Comparison of ENCODE assay signal across 8 mouse cellular contexts in genomic region chr17:33718384-33718881, GRCm38 (mm10). TPM values are rescaled to one million over a fixed set of nuclear protein-coding genes. Genes with fewer than 3 reads are reported as not detected.
DNase-seq lines count a peak whose midpoint lies in the region; ATAC-seq and TF ChIP-seq lines count a peak whose summit lies in the region.

March2 (minus strand) TSS chr17:33718670.

- H3K4me1 ChIP-seq in MEL (ENCODE audit: control insufficient read depth in 1 of 2, insufficient read depth in 2 of 2, low read length in 2 of 2), result peaks cover 10 to 20% of the 10 kb centered on the region in 2 experiments
- no peaks in the 10 kb centered on the region; the same call in 1 of the 2 replicates for H3K4me1 ChIP-seq in cerebellum, adult 2 months (ENCODE audit: control insufficient read depth, insufficient read depth, low read length)
- H3K4me1 ChIP-seq in forebrain, postnatal 0 days (ENCODE audit: insufficient read depth), result no peaks in the 10 kb centered on the region; the same call in 1 of the 2 replicates
- H3K4me1 ChIP-seq in lung, embryonic 15.5 days, result 0 out of 2 replicates have a peak, but pooled peaks cover 3% of the 10 kb centered on the region

- TF ChIP-seq RAD21 in MEL (IDR thresholded peaks at IDR 0.05; ENCODE audit: low read depth, low read length), result no peak

- no peaks in the 10 kb centered on the region for H3K27me3 ChIP-seq in MEL (ENCODE audit: control insufficient read depth in 1 of 2, insufficient read depth in 2 of 2, low read length in 2 of 2)
- H3K27me3 ChIP-seq in cerebellum, adult 2 months (ENCODE audit: control insufficient read depth, insufficient read depth, low read length), result no peaks in the 10 kb centered on the region
- no peaks in the 10 kb centered on the region; the same call in 1 of the 2 replicates for H3K27me3 ChIP-seq in forebrain, postnatal 0 days (ENCODE audit: insufficient read depth, low read length)
- H3K27me3 ChIP-seq in lung, embryonic 15.5 days, result no peaks in the 10 kb centered on the region

- peak within 1 kb of the TSS; percentile 58 to 96 for H3K4me3 ChIP-seq in MEL (ENCODE audit: control insufficient read depth in 1 of 2, insufficient read depth in 1 of 2, low read depth in 2 of 2, low read length in 2 of 2)
- peak within 1 kb of the TSS; percentile 94 for H3K4me3 ChIP-seq in cerebellum, adult 2 months (replicated peaks; ENCODE audit: insufficient read depth, low read depth, low read length)
- H3K4me3 ChIP-seq in forebrain, postnatal 0 days (ENCODE audit: low read depth, low read length), result peak within 1 kb of the TSS; percentile 74
- H3K4me3 ChIP-seq in lung, embryonic 15.5 days, result peak within 1 kb of the TSS; percentile 71

- TF ChIP-seq POLR2A in MEL (IDR thresholded peaks at IDR 0.05; ENCODE audit: control insufficient read depth in 1 of 2, insufficient read depth in 1 of 2, low read depth in 1 of 2, low read length in 2 of 2, poor library complexity in 1 of 2), result peak; percentile 77 to 84
- TF ChIP-seq POLR2A in cerebellum, adult 2 months (IDR thresholded peaks at IDR 0.05; ENCODE audit: borderline replicate concordance, insufficient read depth, low read length), result 0 out of 2 replicates have a peak, but pooled peaks have one; percentile 51

- peak; percentile 96 for DNase-seq in MEL (ENCODE audit: low read depth, low spot score)
- peak; percentile 96 to 97 for DNase-seq in cerebellum, adult 2 months
- peak; percentile 95 for DNase-seq in forebrain, postnatal 0 days
- DNase-seq in heart, postnatal 4 days, result peak; percentile 99
- peak; percentile 95 to 96 for DNase-seq in layer of hippocampus, adult 8-10 months (ENCODE audit: low spot score in 2 of 2)
- DNase-seq in ovary, adult 18-20 months (ENCODE audit: low spot score), result peak; percentile 95
- peak; percentile 96 for DNase-seq in thymus, postnatal 0 days (ENCODE audit: low spot score)

- peaks cover 3% of the 10 kb centered on the region; the same call in 1 of the 2 replicates for H3K79me2 ChIP-seq in MEL (ENCODE audit: control insufficient read depth, insufficient read depth, low read length, poor library complexity)

- H3K4me2 ChIP-seq in forebrain, postnatal 0 days (ENCODE audit: low read depth), result peak within 1 kb of the TSS; percentile 84
- peak within 1 kb of the TSS; percentile 62 for H3K4me2 ChIP-seq in lung, embryonic 15.5 days

- 0 out of 2 replicates have a peak within 1 kb of the TSS, but pooled peaks have one; percentile 0 for H3K27ac ChIP-seq in MEL (ENCODE audit: control insufficient read depth, low read depth, low read length)
- H3K27ac ChIP-seq in cerebellum, adult 2 months (ENCODE audit: insufficient read depth, low read length), result peak within 1 kb of the TSS; percentile 26; the same call in 1 of the 2 replicates
- H3K27ac ChIP-seq in forebrain, postnatal 0 days (ENCODE audit: low read depth, low read length), result peak within 1 kb of the TSS; percentile 46; the same call in 1 of the 2 replicates
- no peak within 1 kb of the TSS for H3K27ac ChIP-seq in lung, embryonic 15.5 days

- no peaks in the 10 kb centered on the region for H3K9me3 ChIP-seq in MEL (replicated peaks; ENCODE audit: insufficient read depth, low read length)
- H3K9me3 ChIP-seq in forebrain, postnatal 0 days (ENCODE audit: low read length), result no peaks in the 10 kb centered on the region
- no peaks in the 10 kb centered on the region for H3K9me3 ChIP-seq in lung, embryonic 15.5 days

- TF ChIP-seq EP300 in MEL (IDR thresholded peaks at IDR 0.05; ENCODE audit: low read depth in 1 of 2, low read length in 2 of 2), result no peak

- peak; percentile 100 for ATAC-seq in forebrain, postnatal 0 days
- peak; percentile 100 for ATAC-seq in lung, embryonic 15.5 days (ENCODE audit: borderline replicate concordance, extremely low read depth, low FRiP score, low TSS enrichment)

- WGBS in cerebellum, adult 2 months, result under 1% methylated on average over 46 of the region's 46 CpGs
- WGBS in forebrain, postnatal 0 days, result under 1% methylated on average over 46 of the region's 46 CpGs
- WGBS in lung, embryonic 15.5 days, result under 1% methylated on average over 46 of the region's 46 CpGs

- peak within 1 kb of the TSS; percentile 87 for H3K9ac ChIP-seq in MEL (ENCODE audit: control insufficient read depth, low read depth, low read length, poor library complexity, severe bottlenecking)
- H3K9ac ChIP-seq in forebrain, postnatal 0 days, result peak within 1 kb of the TSS; percentile 67
- H3K9ac ChIP-seq in lung, embryonic 15.5 days, result peak within 1 kb of the TSS; percentile 53

- H3K36me3 ChIP-seq in MEL (ENCODE audit: control insufficient read depth in 1 of 2, insufficient read depth in 2 of 2, low read length in 2 of 2), result peaks cover 0 to 19% of the 10 kb centered on the region in 2 experiments; a peak in 2 of 4 replicates
- H3K36me3 ChIP-seq in forebrain, postnatal 0 days (ENCODE audit: insufficient read depth), result no peaks in the 10 kb centered on the region
- no peaks in the 10 kb centered on the region for H3K36me3 ChIP-seq in lung, embryonic 15.5 days

- TF ChIP-seq CTCF in MEL (IDR thresholded peaks at IDR 0.05 in 2 of 3, conservative IDR thresholded peaks at IDR 0.05 in 1 of 3; ENCODE audit: control insufficient read depth in 1 of 3, insufficient read depth in 1 of 3, low read depth in 2 of 3, low read length in 3 of 3, poor library complexity in 1 of 3, severe bottlenecking in 1 of 3), result no peak
- TF ChIP-seq CTCF in cerebellum, adult 2 months (IDR thresholded peaks at IDR 0.05; ENCODE audit: borderline replicate concordance, insufficient read depth, low read depth, low read length), result no peak
- TF ChIP-seq CTCF in forebrain, postnatal 0 days (IDR thresholded peaks at IDR 0.05; ENCODE audit: low read depth), result no peak

TF ChIP-seq in MEL, 35 proteins besides CTCF, POLR2A, EP300 and RAD21:
- TF ChIP-seq CHD1 (IDR thresholded peaks at IDR 0.05; ENCODE audit: low read depth, low read length) (no peak), POLR2AphosphoS5 (IDR thresholded peaks at IDR 0.05; ENCODE audit: borderline replicate concordance, low read depth, low read length) (no peak), GABPA (IDR thresholded peaks at IDR 0.05; ENCODE audit: low read depth, low read length) (no peak), SIN3A (IDR thresholded peaks at IDR 0.05; ENCODE audit: low read length) (peak; percentile 28; the same call in 1 of the 2 replicates), HCFC1 (IDR thresholded peaks at IDR 0.05; ENCODE audit: low read depth, low read length) (peak; percentile 17; the same call in 1 of the 2 replicates), TCF12 (IDR thresholded peaks at IDR 0.05; ENCODE audit: low read depth, low read length) (peak; percentile 20; the same call in 1 of the 2 replicates), GATA1 (IDR thresholded peaks at IDR 0.05; ENCODE audit: low read depth, low read length) (no peak), NELFE (IDR thresholded peaks at IDR 0.05; ENCODE audit: low read depth, low read length) (peak; percentile 65), MYC (IDR thresholded peaks at IDR 0.05; ENCODE audit: low read depth, low read length) (no peak), TAL1 (IDR thresholded peaks at IDR 0.05; ENCODE audit: low read length) (no peak), ZMIZ1 (IDR thresholded peaks at IDR 0.05; ENCODE audit: low read depth, low read length) (no peak), ELF1 (IDR thresholded peaks at IDR 0.05; ENCODE audit: low read depth, low read length) (peak; percentile 30; the same call in 1 of the 2 replicates), MAX (IDR thresholded peaks at IDR 0.05; ENCODE audit: low read length) (peak; percentile 28; the same call in 1 of the 2 replicates)
TF ChIP-seq in MEL: peak in this region for 6.

RNA-seq across cellular contexts. Expression of gene March2, which starts in this region (rescaled TPM):
- 7.2 and 10.9 TPM in 2 replicates for total RNA-seq in MEL (2012; rRNA removed)
- polyA plus RNA-seq in MEL (2012; ENCODE audit: insufficient read depth in 1 of 2, insufficient read length in 2 of 2, low read depth in 1 of 2, low replicate concordance in 2 of 2, missing spikeins in 1 of 2), result 10 to 100 TPM in 1 of 2 experiments, not detected in 1; 18.8 TPM
- 157 and 171 TPM in 2 replicates for polyA plus RNA-seq in cerebellum, adult 2 months (2012; rRNA removed)
- total RNA-seq in forebrain, postnatal 0 days (2014; rRNA removed), result 96.5 and 102 TPM in 2 replicates
- polyA plus RNA-seq in forebrain, postnatal 0 days (2015; fragmentation: Nextera tagmentation; extraction: Ambion mirVana), result 72.5 and 77.6 TPM in 2 replicates
- total RNA-seq in heart, postnatal 4 days (2021), result 10 to 100 TPM; 84.4 to 96.9 TPM
- 10 to 100 TPM; 73.7 to 87.2 (median 80.7) TPM for total RNA-seq in layer of hippocampus, adult 8-10 months (2022)
- 58.8 and 60.7 TPM in 2 replicates for polyA plus RNA-seq in lung, embryonic 15.5 days (2015; fragmentation: Nextera tagmentation; extraction: Ambion mirVana)
- polyA plus RNA-seq in thymus, postnatal 0 days (2015; fragmentation: Nextera tagmentation; extraction: Ambion mirVana), result 83.3 and 90.7 TPM in 2 replicates
